Mouse (Mus musculus): Measurements from ENCODE around the gene Zfp710. TPM values are rescaled to one million over a fixed set of nuclear protein-coding genes. Genes with fewer than 3 reads are reported as not detected.

Zfp710 gene
- total RNA-seq, 2 experiments from 2014 or later = 14.2 to 15.5 TPM

- no peak for DNase-seq
These were observed 31.2 kb downstream of the Zfp710 start for GRCm38 (mm10) chr7:80055781-80056180.

DNA sequence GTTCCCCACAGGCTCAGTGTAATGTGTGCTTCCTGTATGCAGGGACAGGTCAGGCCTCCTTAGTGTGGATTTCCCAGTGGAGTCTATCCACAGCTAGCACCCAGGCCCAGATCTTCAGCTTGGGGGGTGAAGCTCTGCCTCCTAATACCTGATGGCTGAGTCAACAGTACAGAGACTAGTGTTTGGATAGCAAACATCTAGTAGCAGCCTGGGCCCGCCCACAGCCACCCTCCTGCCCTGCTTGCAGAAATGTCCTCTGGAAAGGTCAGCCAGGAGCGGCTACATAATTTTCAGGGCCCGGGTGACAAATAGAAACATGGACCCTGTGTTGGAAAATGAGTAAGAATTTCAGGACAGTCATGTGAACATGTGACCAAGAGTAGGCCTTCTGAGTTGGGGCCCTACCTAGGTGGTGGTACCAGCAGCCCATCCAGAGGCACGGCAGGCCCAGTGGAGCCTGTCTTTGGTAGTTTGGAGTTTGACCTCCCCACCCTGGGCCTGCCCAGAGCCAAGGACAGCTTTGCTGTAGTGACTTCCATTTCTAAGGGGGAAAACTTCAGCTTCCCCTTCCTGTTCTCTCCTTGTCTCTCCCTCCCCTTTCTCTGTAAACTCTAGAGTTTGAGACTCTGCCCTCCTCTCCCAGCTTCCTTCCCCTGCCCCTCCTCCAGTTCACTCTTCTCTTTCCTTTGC lies 32.5 kb downstream of the Zfp710 start:
- peak; percentile 84 for DNase-seq

GRCm38 (mm10) chr7:80057781-80058180 lies 33.2 kb downstream of the Zfp710 start:
- peak in 1 of 2 experiments; percentile 39 for DNase-seq

DNA sequence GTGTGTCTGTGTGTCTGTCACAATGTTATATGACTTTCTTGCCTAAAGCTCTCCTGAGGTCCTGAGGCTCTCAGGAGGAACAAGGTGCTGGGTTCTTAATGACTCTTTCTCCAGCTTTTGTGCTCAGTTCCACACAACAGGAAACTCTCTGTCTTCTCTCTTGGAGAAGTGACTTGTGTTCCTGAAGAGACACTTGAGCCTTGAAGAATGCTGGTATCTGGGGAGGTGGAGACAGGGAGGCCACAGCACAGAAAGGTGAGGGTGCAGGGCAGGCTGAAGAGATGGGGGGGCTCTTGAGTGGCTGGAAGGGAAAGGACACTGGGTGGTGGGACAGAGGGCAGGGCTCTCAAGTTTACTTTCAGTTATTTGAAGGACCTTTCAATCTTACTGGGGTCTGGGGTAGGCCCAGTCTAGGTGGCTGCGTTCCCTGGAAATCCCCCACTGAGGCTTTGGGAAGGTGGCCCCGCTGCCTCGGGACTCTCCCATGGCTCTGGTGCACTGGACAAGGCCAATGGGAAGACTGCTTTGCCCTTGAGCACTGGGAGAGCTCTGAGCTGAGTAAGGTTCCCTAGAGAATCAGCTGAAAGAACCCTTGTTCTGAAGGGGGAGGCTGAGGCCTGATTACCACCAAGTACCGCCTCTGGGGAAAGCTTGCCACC lies 33.9 kb downstream of the Zfp710 start:
- peak; percentile 47 to 53 for DNase-seq

DNA sequence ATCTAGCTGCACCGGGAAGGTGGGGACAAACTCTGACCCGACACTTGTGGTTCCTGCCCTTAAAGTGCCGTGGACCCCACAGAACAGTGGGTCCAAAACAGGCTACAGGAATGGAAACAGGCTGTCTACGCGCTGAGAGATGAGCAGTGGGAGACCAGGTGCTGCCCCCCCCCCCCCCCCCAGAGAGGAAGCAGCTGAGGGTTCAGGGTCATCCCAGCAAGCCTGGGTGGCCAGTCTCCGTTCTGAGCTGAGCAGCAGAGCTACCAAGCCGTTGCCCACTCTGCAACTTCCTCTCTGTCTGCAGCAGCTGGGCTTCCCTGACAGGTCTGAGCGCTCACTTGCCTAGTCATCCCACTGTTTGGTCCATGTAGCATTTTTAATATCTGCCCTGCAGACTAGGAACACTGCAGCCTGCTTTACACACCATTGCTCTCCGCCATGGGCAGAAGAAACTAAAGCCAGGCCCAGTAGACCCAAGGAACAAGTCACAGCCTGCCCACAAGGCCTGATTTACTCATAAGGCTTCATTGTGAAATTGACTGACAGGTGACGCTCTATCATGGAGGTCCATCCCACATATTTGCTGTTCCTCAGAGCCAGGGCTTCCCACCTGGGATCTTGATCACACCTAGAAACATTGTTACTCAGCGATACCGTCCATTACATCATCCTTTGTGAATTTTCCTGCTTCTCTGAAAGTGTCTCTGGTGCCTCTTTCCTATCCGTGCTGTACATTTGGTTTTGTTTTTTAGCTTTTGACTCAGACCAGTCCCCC lies 34.6 kb downstream of the Zfp710 start:
- DNase-seq = peak in 1 of 2 experiments; percentile 37

- peak in 1 of 2 experiments; percentile 41 for DNase-seq
These were observed 35.6 kb downstream of the Zfp710 start for GRCm38 (mm10) chr7:80060012-80060778.

- DNase-seq = no peak
These were observed 37.6 kb downstream of the Zfp710 start for GRCm38 (mm10) chr7:80062083-80062826.

GRCm38 (mm10) chr7:80063244-80063643 lies 38.6 kb downstream of the Zfp710 start:
- DNase-seq = no peak

- no peak for DNase-seq
These were observed 39.5 kb downstream of the Zfp710 start for GRCm38 (mm10) chr7:80063902-80064736.

GRCm38 (mm10) chr7:80065250-80065649 lies 40.6 kb downstream of the Zfp710 start:
- DNase-seq = no peak

DNA sequence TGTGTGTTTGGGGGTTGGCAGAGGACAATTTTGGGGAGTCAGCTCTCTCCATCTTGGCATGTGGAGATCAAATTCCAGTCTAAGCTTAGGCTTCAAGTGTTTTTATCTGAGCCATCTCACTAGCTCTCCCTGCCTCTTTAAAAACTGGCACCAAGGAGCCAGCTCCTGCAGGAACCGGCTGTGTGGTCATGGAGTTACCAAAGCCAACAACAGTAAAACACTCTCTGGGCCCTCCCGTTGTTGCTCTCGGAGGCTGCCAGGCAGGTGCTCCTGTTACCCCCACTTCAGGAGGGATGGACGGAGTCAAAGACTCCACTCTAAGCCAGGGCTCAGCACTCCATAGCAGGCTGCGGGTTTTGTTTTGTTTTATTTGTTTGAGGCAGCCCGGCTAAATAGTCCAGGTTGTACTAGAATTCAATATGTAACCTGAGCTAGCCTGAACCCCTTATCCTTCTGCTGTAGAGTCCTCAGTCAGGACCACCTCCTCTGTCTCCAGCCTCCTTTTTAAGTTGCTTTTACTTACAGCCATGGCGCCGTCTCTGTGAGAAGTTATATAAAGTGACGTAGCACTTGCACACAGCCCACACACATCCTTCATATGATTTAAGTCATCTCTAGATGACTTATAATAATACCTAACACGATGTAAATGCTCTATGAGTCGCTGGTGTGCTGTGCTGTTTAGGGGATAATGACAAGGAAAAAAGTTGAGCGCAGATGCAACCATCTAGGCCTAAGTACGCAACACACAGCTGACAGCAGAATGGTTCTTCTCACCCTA lies 42.3 kb downstream of the Zfp710 start:
- no peak for DNase-seq

DNA sequence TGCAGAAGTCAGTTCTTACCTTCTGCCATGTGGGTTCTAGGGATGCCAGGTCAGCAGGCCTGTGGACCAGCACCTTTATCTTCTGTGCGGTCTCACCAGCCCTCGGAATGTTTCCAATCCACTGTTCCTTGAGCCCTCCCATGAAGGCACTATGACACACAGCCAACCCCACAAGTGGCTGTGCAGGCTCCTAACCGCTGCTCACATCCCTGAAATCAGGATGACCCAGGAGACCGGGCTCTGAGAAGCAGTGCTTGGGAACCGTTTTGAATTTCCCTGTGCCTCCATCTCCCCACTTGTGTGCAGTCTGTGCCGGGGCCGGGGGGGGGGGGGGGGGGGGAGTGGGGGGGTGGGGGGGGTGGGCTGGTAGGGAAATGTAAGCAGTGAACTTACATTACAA lies 43.7 kb downstream of the Zfp710 start:
- DNase-seq = no peak

DNA sequence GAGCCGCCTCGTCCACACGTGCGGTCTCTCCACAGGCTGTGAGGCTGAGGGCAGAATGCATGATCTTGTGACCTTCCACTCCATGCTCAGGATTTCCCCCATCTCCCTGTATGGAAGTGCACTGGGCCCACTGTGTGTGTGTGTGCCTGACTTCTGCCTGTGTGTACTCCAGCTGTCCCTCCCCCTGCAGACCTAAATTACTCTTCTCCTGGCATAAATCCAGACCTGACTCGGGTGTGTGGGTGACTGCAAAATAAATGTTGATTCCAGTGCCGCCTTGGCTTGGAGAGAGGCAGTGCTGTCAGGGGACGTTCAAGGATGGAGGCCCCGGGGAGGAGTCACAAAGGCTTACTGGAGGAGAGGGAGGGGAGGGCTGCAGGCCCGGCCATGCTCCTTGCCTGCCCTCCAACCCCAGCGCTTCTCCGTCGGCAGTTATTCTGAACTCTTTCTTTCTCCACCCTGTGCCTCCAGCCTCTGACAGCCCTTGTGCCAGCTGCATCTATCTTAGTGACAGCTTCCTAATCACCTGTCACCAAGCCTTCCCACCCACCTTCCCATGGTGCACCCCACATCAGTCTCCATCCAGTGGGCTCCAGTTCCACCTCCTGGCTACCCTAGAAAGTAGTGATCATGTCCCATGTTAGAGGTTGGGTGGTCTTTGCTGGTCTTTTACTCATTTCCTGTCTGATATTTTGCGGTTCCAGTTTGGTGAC lies 45.2 kb downstream of the Zfp710 start:
- DNase-seq = peak; percentile 67 to 77

- DNase-seq = no peak
These were observed 46.6 kb downstream of the Zfp710 start for GRCm38 (mm10) chr7:80071209-80071608.

DNA sequence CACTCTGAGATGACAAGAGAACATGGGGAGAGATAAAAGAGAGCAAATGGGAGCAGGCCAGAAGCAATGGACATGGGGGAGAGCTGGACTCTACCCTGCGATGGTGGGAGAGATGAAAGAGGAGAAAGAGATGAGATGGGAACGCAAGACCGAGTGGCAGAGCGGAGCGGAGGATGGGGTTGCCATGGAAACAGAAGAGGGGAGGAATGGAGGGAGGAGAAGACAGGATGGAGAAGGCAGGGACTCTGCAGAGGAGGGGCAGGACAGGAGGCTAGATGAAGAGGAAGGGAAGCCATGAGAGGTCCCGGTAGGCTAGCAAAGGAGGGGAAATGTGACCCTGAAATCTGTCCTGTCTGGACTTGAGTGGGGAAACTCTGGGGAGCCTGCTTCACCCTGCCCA lies 47.7 kb downstream of the Zfp710 start:
- DNase-seq = no peak

- no peak for DNase-seq
These were observed 48.9 kb downstream of the Zfp710 start for GRCm38 (mm10) chr7:80073506-80073905.

DNA sequence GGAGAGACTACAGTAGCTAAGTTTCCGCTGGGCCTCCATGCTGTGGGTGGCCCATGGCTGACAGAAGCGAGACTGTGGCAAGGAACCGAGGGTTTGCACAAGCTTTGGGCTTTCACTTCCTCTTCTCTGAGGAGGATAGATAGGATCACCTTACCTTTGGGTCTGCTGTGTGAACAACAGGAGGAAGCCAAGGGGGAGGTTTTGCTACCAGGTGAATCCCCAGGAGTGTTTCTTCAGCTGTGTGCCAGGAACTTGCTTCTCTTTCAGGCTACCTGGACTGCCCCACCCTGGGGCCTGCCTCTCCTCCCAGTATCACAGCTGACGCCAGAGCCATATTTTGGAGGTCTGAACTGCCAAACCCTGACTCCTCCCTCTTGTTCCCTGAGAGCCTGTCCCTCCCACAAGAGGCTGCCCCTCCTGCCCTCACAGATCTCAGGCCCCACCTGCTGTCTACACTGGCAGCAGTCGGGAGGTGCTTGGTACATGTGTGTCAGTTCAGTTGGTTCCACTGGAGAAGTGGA lies 50.4 kb downstream of the Zfp710 start:
- no peak for DNase-seq

- DNase-seq = no peak
These were observed 51.5 kb downstream of the Zfp710 start for GRCm38 (mm10) chr7:80075946-80076583.

Data from adrenal gland, postnatal 36 days (tissue).